Mouse (Mus musculus): ENCODE measurements around the gene Me1.
A peak's percentile ranks its signal among the peaks of the same experiment; 100 is the strongest.
"Not testable (repeated sequence)": the region's sequence is repeated elsewhere in the genome, so short reads cannot be mapped to it uniquely, and the experiment has no call there.

Gene Me1

DNA sequence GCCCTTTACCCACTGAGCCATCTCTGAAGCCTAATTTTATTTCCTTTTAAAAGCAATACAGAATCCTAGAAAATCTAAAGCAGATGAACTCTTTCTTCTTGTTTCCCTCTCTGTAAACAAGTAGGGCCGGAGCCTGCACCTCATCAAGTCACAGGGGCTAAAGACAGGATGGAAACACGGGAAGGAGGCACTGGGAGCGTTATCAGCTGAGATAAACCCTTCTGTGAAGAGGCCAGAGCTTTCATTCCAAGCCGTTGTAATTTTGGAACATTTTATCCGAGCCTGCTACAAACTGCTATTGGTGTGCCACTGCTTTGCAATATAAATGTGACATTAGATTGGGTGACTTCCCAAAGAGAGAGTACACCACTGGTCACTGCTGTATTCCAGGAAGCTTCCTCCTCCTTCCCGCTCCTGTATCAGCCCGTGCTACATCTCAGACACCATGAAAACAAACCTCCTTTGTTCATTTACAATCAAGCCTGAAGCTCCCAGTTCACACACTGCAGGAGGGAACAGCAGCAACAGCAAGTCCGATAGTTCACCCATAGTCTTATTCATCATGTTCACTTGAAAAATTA is 95.9 kb downstream of the Me1 start:
- no peak for DNase-seq (ENCODE audit: low read depth, low spot score)

DNA sequence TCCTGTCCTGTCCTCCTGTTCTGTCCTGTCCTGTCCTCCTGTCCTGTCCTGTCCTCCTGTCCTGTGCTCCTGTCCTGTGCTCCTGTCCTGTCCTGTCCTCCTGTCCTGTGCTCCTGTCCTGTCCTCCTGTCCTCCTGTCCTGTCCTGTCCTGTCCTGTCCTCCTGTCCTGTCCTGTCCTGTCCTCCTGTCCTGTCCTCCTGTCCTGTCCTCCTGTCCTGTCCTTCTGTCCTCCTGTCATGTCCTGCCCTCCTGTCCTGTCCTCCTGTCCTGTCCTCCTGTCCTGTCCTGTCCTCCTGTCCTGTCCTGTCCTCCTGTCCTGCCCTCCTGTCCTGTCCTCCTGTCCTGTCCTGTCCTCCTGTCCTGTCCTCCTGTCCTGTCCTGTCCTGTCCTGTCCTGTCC is 98.8 kb downstream of the Me1 start:
- DNase-seq (ENCODE audit: low read depth, low spot score), result not testable (repeated sequence)

DNA sequence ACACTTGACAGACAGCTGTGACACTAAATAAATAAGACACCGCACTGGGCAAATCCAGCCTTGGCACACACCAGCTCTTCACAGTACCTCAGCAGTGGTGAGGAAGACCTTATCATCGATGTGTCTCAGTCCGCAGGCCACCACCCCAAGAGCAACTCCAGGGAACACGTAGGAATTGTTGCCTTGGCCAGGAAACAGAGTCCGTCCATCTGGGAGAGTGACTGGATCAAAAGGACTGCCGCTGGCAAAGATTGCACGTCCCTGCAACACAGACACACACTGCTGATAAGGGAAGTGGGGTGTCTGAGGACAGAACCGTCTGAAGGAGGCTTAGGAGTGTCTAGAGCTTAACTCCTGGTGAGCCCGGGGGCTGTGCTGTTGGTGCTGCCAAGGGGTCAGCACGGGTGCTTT is 101.4 kb downstream of the Me1 start:
- DNase-seq (ENCODE audit: low read depth, low spot score), result not testable (repeated sequence)

DNA sequence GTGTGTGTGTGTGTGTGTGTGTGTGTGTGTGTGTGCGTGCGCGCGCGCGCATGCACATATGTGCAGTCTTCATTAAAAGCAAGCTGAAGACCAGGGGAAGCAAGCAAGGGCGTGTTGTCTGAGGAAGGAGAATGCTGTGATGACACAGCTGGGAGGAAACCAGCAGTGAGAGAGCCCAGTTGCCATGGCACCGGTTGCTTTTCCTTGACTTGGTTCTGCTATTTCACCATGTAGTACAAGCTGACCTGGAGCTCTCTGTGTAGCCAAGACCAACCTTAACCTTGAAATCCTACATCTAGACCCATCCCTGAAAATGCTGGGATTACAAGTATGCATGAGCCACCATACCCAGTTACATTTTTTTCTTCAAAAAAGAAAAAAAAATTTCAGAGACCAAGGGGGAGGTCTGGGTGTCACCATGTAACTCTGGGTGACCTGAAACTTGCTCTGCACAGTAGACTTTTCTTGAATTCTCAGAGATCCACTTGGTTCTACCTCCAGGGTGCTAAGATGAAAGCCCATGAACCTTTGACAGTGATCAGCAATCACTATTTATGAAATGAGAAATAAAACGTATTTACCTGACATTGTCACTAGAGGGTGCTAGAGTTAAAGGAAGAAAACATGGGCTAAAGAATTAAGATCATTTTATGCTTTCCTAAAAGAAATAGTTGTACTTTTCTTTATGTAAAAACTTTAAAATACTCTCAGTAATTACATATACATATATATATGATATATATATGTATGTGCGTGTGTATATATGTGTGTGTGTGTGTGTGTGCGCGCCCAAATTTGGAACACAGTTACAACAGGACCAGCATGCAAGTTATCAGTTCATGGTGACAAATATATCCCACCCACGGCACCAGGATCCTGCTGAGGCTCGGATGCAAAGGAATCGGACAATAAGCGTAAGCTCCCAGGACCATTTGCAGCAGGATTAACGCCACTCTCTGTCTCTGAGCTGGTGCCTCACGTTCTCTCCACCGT is 102.8 kb downstream of the Me1 start:
- DNase-seq (ENCODE audit: low read depth, low spot score), result no peak

DNA sequence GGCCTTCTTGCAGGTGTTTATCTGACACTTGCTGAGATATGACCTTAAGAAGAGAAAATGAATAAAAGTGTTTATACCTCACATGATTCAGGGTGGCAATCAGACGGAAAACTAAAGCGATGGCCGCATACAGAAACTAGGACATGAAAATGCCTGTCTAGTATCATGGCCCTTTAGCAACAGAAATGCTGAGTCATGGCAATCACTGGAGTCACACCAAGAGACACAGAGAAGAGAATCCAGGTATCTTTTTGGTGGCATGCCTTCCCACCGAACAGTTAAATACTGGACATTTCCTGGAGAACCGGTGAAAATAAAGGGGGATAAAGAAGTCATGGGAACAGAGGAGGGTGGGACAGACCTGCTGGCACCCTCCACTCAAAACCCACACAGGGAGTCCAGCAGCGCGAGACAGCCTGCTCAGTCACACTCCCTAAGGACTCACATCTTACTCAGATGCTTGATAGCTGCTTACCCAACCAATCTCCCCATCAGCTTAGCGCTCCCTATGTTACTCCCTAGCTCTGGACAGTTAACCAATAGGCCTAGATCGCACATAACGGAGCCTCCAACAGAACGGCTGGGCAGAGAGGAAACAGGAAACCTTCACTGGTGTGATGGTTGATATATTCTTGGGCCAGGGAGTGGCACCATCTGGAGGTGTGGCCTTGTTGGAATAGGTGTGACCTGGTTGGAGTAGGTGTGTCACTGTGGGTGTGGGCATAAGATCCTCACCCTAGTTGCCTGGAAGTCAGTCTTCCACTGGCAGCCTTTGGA is 108.5 kb downstream of the Me1 start:
- DNase-seq (ENCODE audit: low read depth, low spot score), result no peak

DNA sequence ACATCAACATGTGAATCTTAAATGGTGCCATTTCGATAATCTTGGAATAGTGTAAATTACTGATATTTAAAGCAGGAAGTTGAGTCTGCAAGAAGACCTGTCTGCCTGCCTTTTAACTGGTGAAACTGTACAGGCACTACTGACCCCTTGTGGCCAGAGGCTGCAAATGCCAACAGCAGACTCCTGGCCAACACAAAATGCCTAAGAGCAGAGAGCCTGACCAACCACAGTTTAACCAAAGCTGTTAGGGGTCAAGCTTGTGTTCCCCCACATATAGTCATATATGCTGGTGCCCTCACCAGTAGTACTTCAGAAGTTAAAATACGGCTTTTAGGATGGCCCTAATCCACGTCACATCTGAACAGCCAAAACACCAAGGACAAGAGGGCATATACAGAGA is 112.0 kb downstream of the Me1 start:
- DNase-seq (ENCODE audit: low read depth, low spot score), result peak; percentile 50

DNA sequence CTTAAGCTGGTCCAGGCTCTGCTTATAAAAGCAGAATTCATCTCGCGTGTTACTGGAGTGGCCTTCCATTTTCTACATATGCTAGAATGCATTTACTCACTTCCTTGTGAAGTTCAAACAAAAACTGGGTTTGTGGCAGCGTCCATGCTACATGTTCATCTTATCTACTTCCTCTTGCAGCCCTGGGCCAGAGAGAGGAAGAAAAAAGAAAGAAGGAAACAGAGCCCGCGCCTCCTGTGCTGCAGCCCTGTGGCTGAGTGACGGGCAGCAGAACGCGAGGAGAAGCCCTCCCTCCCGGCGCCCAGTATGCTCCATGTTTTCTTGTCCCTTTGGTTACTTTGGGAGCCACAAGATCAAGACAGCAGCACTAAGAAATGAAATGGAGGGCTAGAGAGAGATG is 116.1 kb downstream of the Me1 start:
- DNase-seq (ENCODE audit: low read depth, low spot score), result no peak

DNA sequence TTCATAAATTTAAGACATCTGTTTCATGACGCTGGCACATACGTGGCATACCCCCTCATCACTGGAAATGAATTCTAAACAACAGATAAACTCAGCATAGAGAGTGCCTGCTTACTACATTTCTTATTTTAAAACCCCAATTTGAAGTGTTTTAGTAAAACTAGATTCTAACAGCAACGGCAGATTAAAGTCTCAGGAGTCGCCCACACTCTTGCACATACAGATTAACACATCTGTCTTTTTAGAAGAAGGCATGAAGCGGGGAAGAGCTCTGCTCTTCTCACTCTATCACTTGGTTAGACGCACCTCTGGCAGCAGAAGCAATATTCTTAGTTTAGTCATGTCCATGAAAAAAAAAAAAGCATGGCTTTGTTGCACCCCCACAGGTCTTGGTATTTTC is 120.6 kb downstream of the Me1 start:
- DNase-seq (ENCODE audit: low read depth, low spot score), result no peak

DNA sequence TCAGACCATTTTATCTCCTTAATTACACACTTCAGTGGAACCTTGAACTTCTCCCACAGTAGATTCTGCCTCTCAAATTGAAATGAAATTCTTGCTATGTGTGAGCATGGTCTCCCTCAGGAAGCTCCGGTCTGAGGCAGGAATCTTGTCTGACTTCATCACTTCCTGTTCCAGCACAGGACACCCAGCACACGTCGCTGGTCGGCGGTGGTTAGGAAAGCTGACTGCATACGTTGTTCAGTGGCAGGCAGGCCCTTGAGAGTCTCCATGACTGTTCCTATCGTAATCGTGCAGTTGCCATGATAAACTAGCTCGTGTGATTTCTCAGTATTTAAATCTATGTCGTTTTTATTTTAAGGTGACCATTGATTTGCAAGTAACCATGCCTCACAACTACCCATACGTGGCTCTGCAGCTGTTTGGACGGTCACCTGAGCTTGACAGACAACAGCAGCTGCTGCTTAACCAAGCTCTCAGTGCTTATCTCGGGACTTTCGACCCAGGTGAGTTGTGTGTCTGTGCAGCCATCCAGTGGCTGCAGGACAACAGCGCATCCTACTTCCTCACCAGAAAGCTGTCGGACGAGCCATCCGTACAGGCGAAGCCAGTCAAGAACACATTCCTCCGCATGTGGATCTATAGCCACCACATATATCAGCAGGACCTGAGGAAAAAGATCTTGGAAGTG is 122.0 kb downstream of the Me1 start:
- no peak for DNase-seq (ENCODE audit: low read depth, low spot score)

DNA sequence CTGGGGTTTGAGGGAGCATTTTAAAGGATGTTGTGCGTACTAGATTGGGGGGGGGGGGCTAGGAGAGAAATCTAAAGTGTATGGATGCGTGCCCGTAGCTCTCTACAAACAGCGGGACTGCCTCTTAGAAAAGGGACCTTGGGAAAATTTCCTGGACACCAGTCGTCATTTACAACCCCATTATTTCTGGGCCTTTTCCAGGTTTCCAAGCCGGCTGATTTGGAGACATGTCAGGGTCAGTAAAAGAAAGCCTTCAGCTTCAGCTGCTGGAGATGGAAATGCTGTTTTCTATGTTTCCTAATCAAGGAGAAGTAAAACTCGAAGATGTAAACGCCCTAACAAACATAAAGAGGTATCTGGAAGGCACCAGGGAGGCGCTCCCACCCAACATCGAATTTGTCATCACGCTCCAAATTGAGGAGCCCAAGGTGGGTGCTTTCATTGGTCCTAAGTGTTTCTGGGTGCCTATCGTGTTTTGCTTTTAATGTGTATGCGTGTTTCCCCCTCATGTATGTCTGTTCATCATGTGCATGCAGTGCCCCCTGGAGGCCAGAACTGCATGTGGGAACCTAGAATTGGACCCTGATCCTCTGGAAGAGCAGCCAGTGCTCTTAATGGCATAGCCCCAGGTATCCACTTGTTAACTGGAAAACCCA is 123.0 kb downstream of the Me1 start:
- peak; percentile 64 for DNase-seq (ENCODE audit: low read depth, low spot score)

DNA sequence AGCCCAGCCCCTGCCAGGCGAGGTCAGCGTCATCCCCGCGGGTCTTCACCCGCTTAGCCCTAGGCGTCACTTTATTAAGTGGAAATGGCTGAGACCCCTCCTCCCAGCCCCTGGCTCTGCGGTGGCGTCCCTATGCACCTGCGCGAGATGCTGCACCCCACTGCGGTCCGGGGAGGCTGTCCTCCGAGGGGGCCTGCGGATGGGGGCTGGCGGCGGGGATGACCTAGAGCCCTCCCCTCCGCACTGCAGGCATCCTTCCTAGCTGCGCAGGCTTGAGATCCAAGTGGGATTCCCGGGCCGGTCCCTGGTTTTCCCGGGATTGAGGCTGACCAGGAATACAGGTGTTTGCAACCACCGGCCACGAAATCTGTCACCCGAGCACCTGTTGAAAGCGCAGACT is 123.6 kb downstream of the Me1 start:
- DNase-seq (ENCODE audit: low read depth, low spot score), result no peak

DNA sequence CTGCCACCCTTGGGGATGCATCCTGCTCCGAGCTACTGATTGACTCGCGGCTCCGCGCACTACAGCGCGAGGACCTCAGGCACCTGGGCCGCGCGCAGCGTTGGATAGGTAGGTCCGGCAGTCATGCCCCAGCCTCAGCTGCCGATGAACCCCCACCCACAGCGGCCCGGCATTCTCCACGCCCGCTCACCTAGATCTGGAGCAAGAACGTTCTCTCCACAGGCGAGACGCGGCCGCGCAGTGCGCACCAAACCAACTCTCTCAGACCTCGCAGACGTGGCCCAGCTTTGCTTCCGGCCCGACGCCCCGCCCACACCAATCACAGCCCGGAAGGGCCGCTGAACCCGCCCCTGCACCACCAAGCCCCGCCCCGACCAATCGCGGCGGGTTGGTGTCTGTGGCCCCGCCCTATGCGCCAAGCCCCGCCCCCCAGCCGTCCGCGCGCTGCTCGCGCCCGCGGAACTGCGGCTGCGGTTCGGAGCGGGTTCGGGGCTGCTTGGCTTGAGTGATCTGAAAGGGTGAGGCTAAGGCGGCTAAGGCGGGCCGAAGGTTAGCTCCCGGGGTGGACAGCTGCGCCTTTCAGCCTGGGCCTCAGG is 124.1 kb downstream of the Me1 start, which contains the start of the genes Pgm3 and Rwdd2a:
Gene Pgm3, minus strand, starts transcription at position 303 of the 596 bp plus-strand sequence.
Gene Rwdd2a, plus strand, starts transcription at position 452 of the 596 bp plus-strand sequence.
- peak; percentile 90 for DNase-seq (ENCODE audit: low read depth, low spot score)

DNA sequence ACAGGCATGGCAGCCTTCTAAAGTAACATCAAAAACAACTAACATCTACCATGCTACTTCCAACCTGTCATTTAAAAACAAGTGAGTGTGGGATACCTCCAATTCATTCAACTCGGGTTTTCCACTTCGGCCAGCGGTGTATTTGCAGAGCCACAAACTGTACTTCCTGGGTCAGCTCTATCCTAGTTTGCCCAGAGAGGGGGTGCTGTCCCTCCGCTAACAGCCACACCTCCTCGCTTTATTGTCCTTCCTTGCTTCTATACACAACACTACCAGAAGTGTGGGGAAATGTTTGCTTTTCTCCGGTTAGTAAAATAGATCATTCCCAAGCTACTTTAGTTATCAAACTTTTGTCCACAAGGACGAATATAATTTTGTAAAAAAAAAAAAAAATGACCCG is 124.8 kb downstream of the Me1 start:
- DNase-seq (ENCODE audit: low read depth, low spot score), result no peak

DNA sequence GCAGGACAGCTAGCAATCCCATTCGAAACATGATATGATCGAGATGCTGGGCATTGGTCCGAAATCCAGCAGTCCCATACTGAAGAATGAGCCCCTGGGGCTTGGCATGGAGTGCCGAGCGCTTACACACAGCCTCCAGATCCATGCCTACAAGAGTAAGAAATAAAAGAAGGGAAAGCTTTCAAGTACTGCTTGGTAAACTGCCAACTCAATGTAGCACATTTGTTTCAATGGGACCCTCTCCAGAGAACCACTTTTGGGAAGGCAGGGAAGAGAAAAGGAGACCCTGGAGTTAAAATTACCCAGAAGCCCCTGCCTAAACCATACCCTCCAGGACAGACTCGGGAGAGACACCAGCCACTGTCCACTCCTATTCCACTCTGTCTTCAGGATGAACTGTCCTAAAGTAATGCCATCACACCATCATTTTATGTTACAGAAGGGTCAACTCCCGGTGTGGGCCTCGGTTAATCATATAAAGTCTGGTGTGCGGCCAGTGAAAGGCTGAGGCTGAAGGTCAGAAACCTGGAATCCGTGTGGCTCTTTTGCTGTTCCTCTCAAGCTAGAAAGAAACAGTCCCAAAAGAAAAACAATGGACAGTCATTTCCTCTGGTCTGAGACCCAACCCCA is 125.4 kb downstream of the Me1 start:
- DNase-seq (ENCODE audit: low read depth, low spot score), result no peak

DNA sequence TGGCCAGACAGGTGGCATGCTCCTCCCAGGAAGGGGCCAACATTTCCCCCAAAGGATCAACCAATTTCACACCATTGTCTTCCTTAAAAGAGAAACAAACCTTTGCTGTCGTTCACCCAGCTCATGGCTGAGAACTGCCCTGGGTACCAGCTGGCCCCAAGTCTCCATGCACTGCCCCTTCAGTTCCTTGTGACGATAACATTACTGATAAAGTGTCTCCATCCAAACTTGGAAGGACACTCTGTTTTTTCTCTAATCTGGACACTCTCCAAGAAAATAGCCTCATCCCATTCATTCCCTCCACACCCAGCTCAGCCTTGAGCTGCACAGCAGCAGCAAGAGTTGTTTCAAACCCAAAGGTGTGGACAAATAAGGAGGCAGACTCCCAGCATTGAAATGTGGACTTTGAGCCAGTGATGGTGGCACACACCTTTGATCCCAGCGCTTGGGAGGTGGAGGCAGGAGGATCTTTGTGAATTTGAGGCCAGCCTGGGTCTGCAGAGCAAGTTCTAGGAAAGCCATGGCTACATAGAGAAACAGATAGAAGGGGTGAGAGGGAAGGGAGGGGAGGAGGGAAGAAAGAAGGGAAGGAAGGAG is 126.3 kb downstream of the Me1 start:
- no peak for DNase-seq (ENCODE audit: low read depth, low spot score)

DNA sequence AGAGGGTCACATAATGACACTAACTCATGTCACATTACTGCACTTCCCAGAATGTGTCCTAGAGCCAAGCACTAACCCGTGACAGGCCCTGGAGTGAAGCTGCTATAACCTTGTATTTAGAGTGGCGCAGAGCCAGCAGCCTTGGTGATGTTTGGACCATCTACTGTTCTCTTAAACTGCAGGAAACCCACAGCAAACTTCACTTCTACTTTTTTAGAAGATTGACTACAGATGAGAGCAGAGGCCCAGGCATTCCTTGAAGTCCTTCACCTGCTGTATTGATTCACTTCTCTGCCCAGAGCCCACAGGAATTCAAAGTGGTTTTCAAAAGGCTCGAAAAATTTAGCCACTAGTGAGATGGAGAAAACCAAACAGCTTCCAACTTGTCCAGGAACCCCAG is 135.2 kb downstream of the Me1 start:
- no peak for DNase-seq (ENCODE audit: low read depth, low spot score)

DNA sequence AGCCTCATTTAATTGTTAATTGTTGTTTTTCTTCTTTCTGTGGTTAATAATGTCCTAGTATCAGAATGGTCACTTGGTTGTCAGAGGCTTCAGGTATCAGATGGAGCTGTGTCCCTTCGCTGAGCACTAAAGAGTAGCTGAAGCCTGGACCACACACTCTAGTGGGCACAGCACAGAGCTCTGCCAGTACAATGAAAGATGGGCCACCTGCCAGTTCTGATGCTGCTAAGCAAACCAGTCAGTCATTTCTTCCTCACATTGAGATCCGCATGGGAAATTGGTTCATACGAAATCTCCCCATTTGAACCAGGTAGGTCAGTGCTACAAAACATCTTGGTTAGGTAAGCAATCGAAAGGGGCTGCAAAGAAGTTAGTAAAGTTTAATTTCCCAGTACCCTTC is 141.1 kb downstream of the Me1 start:
- DNase-seq (ENCODE audit: low read depth, low spot score), result no peak

DNA sequence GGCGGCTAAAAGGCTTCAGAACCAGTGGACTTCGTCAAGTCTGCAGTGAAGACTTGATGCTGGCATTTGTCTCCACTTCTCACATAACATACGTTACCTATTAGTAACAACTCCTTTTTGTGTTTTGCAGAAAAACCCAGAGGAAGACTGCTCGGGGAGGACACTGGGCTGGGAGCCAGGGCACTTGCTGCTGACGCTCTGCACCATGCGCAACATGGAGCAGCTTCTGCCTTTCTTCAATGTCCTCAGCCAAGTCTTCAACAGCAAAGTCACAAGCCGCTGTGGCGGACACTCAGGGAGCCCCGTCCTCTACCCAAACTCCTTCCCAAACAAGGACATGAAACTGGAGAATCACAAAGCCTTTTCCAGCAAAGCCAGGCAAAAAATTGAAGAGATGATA is 141.9 kb downstream of the Me1 start:
- DNase-seq (ENCODE audit: low read depth, low spot score), result no peak

DNA sequence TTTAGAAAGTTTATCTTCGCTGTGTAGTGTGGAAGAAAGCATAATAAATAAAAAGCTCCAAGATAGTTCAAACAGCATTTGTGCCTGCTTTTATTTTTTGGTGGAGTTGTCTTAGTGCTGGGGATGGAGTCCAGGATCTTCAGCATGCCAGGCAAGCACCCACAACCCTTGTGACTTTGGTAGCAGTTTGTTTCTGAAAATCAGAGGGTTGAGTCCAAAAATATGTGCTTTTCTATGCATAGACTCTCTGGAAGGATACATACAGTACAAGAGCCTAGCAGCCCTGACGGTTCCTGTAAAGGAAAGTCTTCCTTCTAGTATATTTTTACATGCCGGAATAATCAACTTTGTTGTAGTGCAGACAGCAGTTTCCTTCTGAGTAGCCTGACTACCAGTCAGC is 145.0 kb downstream of the Me1 start:
- DNase-seq (ENCODE audit: low read depth, low spot score), result no peak

DNA sequence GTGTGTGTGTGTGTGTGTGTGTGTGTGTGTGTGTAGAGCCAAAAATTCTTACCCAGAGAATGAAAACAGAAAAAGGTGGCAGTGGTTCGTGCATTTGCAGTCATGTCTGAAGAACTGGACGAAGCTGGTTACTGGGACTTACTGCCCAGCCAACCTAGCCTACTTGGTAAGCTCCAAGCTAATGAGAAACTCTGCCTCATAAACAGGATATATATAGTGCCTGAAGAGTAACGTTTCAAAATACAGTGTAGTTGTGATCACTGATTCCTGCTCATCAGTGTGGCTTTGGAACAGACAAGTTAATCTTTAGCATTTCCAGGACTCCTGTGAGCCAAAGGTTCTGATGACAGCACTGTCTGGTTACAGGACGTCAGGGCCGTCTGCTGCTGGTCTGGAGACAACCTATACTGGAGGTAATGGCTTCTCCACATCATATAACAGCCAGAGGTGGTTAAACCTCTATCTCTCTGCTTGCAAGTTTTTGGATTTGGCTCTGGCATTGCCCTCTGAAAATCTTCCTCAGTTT is 146.1 kb downstream of the Me1 start:
- no peak for DNase-seq (ENCODE audit: low read depth, low spot score)
